Mouse (Mus musculus) subcutaneous adipose tissue, adult 2 months (tissue): ENCODE data around the gene Agrn. TPM values are rescaled to one million over a fixed set of nuclear protein-coding genes. Genes with fewer than 3 reads are reported as not detected.

ENCODE experiments used
- polyA plus RNA-seq: library from polyadenylated mRNA; depleted of rRNA; stranded (reverse); fragments of >200 nt; gene quantifications from 2 replicates; pipeline ENCODE4 v1.2.3, GENCODE M21; 2012; ENCODE audit warnings: low replicate concordance; rRNA removed

Gene Agrn
- polyA plus RNA-seq = 54.1 and 128 TPM in 2 replicates

GRCm38 (mm10) chr4:156197131-156197828 lies at the start of gene Agrn:
Agrn (minus strand) TSS chr4:156197488.

GRCm38 (mm10) chr4:156235808-156236533 lies 38.7 kb upstream of the Agrn start, which contains the start of gene Noc2l:
Noc2l (plus strand) TSS chr4:156236010.

DNA sequence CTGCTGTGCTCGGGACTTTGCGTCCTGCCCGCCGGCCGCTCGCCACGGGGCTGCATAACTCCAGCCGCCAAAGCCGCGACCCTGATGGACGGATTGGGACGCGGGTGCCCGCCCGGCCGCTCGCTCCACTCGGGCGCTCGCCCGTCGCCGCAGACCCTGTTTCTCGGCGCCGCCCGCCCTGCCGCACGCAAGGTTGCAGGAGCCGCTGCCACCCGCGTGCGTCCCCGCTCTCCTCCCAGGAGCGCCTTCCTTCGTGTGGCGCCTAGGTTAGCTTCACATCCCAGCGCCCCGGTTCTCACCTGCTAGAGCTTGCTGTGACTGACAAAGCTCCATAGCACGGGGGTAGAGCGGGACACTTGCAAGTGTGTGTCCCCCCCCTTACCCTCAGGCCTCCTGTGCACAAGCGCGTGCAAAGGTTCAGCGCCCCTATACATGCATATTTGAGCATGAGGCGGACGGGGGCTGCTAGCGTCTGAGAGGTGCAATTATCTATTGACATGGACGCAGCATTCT lies 37.5 kb upstream of the Agrn start, which contains the start of gene Plekhn1:
Plekhn1 (minus strand) TSS at position 157 of the 513 bp plus-strand sequence.

GRCm38 (mm10) chr4:156215649-156216048 lies 18.4 kb upstream of the Agrn start, which contains the start of gene Perm1:
Perm1 (plus strand) TSS chr4:156215868.

GRCm38 (mm10) chr4:156203001-156203412 lies 5.7 kb upstream of the Agrn start, which contains the start of gene AW011738:
AW011738 (plus strand) TSS chr4:156203304.

GRCm38 (mm10) chr4:156200623-156201475 lies 3.6 kb upstream of the Agrn start, which contains the start of gene Isg15:
Isg15 (minus strand) TSS chr4:156200818.

GRCm38 (mm10) chr4:156130436-156130835 lies 66.9 kb downstream of the Agrn start, which contains the start of gene Rnf223:
Rnf223 (plus strand) TSS chr4:156130513.

Other genes with a start within 250 kb of the Agrn start
- gene C1qtnf12, start 235.2 kb downstream of the Agrn start, polyA plus RNA-seq = 71.3 and 112 TPM in 2 replicates
- 4.7 and 9.8 TPM in 2 replicates for gene B3galt6, start 204.8 kb downstream of the Agrn start, polyA plus RNA-seq
- gene Sdf4, start 204.6 kb downstream of the Agrn start, polyA plus RNA-seq = 75.5 and 103 TPM in 2 replicates
- gene Tnfrsf4, start 183.6 kb downstream of the Agrn start, polyA plus RNA-seq = 3.2 and 4.5 TPM in 2 replicates
- 1.6 and 3.9 TPM in 2 replicates for gene Tnfrsf18, start 171.3 kb downstream of the Agrn start, polyA plus RNA-seq
- 2.1 TPM in 1 of 2 replicates, not detected in the other for gene Ttll10, start 138.1 kb downstream of the Agrn start, polyA plus RNA-seq
- 12.2 and 43.4 TPM in 2 replicates for gene 9430015G10Rik, start 87.5 kb downstream of the Agrn start, polyA plus RNA-seq
- 0.20 and 0.82 TPM in 2 replicates for gene Rnf223, start 67.0 kb downstream of the Agrn start, polyA plus RNA-seq
- gene Isg15, start 3.3 kb upstream of the Agrn start, polyA plus RNA-seq = 17.6 and 37.0 TPM in 2 replicates
- 2.6 and 3.8 TPM in 2 replicates for gene AW011738, start 5.8 kb upstream of the Agrn start, polyA plus RNA-seq
- 0.49 and 0.69 TPM in 2 replicates for gene Perm1, start 18.4 kb upstream of the Agrn start, polyA plus RNA-seq
- gene Plekhn1, start 37.4 kb upstream of the Agrn start, polyA plus RNA-seq = 45.1 and 80.1 TPM in 2 replicates
- 52.7 and 112 TPM in 2 replicates for gene Noc2l, start 38.5 kb upstream of the Agrn start, polyA plus RNA-seq
- gene Samd11, start 58.2 kb upstream of the Agrn start, polyA plus RNA-seq = 0.10 and 1.1 TPM in 2 replicates
- not detected in 2 replicates for gene Vmn2r-ps159, start 133.6 kb upstream of the Agrn start, polyA plus RNA-seq